Mouse (Mus musculus) layer of hippocampus, adult 11-12 months (tissue): ENCODE measurements around the gene Als2cr12.
"Not testable (repeated sequence)": the region's sequence is repeated elsewhere in the genome, so short reads cannot be mapped to it uniquely, and the experiment has no call there.

ENCODE experiments used
- DNase-seq: peaks from one replicate; pipeline ENCODE4 v3.0.0; 2022; ENCODE audit warnings: low spot score

Gene Als2cr12

GRCm38 (mm10) chr1:58690006-58690744, 5.6 kb downstream of the Als2cr12 start:
- DNase-seq, result no peak

DNA sequence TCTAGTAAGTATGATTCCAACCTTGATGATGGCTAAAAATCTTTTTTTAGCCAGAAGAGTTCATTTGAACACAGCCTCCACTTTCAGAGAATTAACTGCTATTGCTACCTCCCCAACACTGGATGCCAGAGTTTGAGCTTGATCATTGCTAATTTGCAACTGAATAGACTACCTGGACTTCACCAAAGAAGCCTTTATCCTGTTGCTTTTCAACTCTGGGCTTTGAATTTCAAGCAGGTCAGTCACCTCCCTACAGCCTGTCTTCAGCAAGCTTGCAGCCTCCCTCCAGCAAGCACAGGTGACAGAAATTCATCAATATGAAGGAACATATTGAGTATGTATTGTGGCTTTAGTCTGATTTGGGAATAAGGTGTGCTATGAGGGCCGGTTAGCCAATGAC, 6.4 kb downstream of the Als2cr12 start:
- no peak for DNase-seq

DNA sequence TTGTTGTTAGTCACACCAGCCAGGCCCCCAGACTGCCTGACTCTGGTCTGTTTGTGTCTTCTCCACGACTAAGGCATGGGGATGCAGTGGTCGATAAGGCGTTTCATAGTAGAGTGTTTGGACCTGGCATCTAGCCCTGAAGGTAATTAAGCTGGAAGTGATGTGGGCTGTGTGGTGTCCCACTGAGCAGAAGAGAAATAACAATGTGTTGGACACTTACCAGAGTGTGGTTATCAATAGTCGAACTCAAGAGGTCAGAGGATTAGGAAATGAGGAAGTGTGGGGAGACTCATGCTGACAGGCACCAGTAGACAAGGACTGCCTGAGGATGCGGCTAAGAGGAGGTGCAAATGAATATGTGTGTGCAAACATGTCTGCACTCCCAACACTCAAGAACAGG, 17.4 kb downstream of the Als2cr12 start:
- DNase-seq, result not testable (repeated sequence)

GRCm38 (mm10) chr1:58677575-58677974, 18.2 kb downstream of the Als2cr12 start:
- peak; percentile 7 for DNase-seq

GRCm38 (mm10) chr1:58675011-58675410, 20.8 kb downstream of the Als2cr12 start:
- DNase-seq, result no peak

DNA sequence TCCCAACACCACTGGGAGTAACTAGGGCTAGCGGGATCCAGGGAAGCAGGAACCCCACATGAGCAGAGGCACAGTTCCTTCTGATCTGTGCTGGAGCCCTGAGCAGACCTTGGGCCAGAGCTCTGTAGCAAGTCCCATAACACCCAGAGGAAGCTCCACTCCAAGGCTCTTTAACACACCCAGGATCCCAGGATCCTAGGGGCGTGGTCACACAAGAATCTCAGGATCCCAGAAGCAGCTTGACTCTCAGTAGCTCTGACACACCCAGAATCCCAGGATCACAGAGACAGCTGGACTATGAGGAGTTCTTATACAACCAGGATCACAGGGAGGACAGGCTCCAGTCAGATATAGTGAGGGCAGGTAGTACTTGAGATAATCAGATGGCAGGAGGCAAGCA, 23.7 kb downstream of the Als2cr12 start:
- no peak for DNase-seq

- not testable (repeated sequence) for DNase-seq
Measured at GRCm38 (mm10) chr1:58669635-58670034, 26.2 kb downstream of the Als2cr12 start.

GRCm38 (mm10) chr1:58668191-58668590, 27.6 kb downstream of the Als2cr12 start:
- DNase-seq, result no peak

DNA sequence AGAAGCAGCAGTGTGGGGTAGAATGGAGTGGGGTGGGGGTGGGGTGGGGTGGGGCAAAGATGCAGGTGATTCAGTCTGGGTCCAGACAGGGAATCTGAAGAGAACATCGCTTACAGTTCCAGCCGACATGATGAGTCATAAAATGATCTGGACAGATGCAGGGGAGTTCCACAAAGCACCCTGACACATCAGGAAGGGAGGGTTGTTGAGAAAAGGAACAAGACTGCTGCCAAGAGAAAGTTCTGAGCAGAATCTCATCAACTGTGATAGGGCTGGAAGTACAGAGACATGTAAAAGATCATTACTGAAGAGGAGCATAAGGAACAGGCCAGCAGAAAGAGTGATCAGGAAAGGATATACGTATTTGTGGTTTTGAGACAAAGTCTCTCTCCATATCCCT, 32.4 kb downstream of the Als2cr12 start:
- not testable (repeated sequence) for DNase-seq

GRCm38 (mm10) chr1:58662671-58663070, 33.1 kb downstream of the Als2cr12 start:
- DNase-seq, result not testable (repeated sequence)

- peak; percentile 47 for DNase-seq
Measured at GRCm38 (mm10) chr1:58652480-58653403, 43.0 kb downstream of the Als2cr12 start.

DNA sequence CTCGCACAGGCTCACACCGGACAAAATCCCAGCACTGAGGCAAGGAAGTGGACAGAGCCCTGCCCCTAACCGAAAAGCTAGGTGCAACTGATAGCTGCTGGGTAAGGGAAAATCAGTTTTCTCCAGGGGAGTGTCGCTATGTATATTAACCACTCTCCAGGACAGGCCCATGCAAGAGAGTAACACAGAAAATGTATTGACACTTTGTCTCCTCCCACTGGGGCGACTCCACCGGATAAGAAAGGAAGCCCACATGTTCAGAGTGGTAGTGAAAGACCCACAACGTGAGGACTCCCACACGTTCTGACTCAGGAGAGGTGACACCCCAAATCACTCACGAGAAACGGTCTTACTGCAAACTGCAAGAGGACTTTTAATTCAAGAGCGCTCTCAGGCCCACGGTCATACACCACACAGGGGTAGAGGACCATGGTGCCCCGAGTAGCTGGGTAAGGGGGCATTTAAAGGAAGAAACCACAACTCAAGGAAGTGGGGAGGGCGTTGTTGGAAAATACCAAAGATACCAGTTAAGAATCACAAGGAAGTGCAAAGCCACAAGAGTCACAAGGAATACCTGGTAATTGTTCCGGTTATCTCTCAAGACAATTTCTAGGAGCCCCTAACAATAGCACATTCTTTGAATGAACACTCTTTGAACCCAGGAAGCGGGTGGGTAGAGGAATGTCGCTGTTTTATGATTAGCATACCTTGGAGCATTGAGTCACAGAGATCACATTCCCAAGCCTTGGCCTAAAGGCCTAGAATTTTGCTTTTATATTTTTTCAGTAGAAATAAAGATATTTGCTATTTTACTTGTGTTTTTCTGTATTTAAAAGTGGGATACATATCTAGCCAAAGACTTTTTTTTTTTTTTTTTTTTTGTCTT, 44.0 kb downstream of the Als2cr12 start:
- not testable (repeated sequence) for DNase-seq

DNA sequence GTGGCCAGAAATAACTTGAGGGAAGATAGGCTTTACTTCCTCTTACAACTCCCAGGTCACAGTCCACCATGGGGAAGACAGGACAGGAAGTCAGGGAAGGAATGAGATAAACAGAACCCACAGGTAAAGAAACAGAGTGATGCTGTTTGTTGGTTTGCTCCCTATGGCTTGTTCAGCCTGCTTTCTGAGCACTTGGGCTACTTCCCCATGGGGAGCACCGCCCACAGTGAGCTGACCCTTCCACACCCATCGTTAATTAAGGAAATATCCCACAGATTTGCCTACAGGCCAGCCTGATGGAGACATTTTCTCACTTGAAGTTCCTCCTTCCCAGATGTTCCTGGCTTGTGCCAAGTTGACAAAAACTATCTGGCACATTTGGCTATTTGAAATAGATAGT, 66.9 kb downstream of the Als2cr12 start:
- DNase-seq, result not testable (repeated sequence)

DNA sequence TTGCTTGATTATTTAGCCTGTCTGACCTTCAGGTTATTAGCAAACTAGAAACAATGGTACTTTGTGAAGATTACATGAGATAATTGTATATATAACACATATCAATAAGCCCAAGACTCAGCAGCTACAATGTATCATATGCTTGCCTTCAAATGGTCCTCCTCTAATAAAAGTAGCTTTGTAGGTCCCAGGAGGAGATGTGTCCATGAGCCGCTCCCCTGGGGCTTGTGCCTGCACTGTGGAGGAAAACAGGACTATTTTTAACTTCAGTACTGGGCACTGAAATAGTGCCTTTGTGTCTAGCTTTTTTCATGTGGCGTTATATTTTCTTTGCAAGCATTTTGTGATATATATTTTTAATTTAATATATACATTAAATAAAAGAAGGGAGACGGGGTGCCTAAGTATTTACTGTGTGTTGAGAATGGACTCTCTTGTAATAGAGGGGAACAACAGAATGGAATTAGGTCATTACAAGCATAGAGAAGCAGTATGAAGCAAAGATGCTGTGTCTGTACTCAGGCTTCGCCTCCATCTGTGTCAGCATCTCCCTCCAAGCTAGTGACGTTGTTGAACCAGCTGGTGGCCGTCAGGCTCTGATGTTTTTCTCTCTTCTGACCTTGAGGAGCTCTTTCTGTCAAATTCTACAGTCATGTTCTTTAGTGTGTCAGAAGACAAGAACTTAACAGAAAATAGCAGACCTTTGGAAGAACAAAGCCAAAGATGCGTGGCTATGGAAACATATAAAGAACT, 73.6 kb downstream of the Als2cr12 start:
- peak; percentile 23 for DNase-seq

GRCm38 (mm10) chr1:58621251-58621650, 74.5 kb downstream of the Als2cr12 start:
- DNase-seq, result no peak

DNA sequence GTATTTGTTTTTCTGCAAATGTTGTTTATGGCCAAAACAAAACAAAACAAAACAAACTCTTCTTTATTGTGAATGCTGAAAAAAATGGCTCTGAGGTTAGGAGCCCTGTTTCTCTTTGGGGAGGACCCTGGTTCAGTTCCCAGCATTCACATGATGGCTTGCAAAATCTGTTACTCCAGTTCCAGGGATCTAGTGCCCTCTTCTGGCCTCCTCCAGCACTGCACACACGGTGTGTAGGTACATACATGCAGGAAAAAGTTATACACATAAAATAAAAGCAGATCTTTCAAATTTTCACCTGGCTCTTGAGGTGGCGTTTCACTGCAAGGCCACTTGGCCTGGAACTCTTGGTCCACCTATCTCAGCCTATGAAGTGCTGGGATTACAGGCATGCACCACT, 77.0 kb downstream of the Als2cr12 start:
- no peak for DNase-seq

GRCm38 (mm10) chr1:58617978-58618668, 77.7 kb downstream of the Als2cr12 start:
- no peak for DNase-seq

DNA sequence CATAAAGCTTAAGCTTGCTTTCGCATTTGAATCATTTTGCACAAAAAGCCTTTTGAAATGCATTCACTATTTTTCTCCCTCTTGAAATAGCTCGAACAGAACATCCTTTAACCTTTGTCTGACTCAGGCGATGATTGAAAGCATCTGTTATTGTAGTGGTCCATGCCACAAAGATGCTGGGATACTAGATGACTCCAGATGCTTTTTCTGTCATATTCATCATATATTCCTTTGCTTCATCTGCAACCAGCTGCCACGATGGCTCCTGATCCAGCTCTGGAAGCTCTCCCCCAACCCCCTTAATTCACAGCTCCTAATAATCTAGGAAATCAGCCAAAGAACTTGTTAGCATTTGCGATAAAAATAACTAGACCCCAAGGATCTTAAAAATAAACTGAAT, 78.7 kb downstream of the Als2cr12 start:
- DNase-seq, result no peak

- DNase-seq, result no peak
Measured at GRCm38 (mm10) chr1:58616176-58616575, 79.6 kb downstream of the Als2cr12 start.

GRCm38 (mm10) chr1:58615146-58615545, 80.6 kb downstream of the Als2cr12 start:
- no peak for DNase-seq

DNA sequence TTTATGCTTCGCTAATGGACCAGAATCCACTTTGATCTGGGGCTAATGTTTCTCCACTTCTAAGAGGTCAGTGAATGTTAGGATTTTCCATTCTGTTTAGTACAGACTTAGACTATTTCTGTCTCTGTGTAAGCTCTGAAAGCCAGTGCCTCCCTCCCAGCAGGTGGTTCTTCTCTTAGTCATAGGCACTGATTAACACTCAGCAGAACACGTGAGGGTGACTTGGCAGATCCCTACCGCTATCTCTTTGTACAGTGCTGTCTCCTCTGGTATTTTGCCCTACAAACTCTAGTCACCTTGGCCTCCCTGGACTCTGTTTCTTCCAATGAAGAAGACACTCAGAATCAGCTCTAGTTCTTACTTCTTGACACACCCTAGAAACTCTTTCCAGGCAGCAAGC, 81.4 kb downstream of the Als2cr12 start:
- peak; percentile 40 for DNase-seq
